Mouse (Mus musculus) spleen, postnatal 10 days (tissue): ENCODE results near the gene Olfr311.
"Not testable (repeated sequence)": the region's sequence is repeated elsewhere in the genome, so short reads cannot be mapped to it uniquely, and the experiment has no call there.

Experiments used
- DNase-seq, 2 experiments: peaks; one replicate each; pipeline ENCODE4 v3.0.0; 2021 to 2022; ENCODE audit warnings: low spot score in 2 of 2

Olfr311 gene

DNA sequence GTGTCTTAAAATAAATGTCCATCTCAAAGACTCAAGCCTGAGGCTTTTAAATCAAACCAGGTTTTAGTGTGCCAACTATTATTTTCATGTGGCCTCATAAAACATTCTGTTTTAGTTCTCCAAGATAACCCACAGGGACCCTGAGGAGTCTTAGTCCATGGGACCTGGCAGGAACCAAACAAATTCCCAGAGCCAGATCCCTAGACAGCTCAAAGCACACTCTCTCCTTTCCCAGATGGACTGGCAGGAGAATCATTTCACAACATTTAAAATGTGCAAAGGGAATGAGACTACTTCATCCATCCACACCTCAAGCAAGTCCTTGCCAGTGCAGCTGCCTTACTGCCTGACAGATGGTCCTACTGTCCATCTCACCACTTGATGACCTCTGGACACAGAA lies at the start of gene Olfr311:
TSS of gene Olfr311 (plus strand) at position 301 of the 400 bp plus-strand sequence.
- DNase-seq: not testable (repeated sequence)

DNA sequence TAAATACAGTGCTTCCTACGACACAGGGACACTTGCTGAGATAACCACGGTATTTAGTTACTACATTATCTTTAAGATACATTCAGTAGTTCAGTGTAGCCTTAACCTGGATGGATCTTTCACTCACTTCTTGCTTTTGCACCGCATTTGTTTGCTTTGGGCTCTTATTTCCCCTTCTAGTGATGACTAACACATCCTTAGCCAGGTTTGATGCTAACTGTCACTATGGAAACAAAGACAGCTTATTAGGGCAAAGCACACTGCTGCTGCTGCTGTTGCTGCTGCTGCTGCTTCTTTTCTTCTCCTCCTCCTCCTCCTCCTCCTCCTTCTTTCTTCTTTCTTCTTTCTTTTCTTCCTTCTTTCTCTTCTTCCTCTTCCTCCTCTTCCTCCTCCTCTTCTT lies 49.5 kb upstream of the Olfr311 start:
- no peak for DNase-seq

DNA sequence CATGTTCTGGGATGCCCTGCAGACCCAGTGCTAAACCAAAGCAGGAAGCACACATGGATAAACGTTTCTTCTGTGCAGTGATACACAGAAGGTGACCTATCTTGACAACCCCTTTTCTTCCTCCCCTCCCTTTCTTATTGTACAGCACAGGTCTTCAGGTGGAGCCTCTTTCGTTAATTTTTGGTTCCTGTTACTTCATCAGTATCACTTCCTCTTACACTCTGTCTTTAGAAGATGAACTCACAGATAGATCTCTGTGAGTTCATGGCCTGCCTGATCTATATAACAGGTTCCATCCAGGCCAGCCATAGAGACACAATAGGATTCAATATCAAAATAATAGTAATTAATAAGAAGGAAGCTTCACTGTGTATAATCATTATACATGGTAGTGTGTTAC lies 49.0 kb upstream of the Olfr311 start:
- no peak for DNase-seq

DNA sequence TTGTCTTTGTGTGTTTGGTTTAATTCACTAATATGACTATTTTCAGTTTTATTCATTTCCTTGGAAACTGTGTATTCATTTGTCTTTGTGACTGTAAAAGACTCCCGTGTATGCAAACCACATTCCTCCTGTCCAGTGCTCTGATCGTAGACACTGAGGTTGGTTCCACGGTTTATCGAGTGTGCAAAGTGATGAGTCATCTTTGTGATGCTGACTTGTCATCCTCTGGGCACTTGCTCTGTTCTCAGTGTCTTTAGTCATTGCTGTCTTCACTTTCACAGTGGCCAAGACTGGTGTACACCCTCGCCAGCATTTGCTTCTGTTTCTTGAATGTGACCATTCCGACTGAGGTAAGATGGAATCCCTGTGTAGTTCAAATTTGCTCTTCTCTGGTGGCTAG lies 48.4 kb upstream of the Olfr311 start:
- DNase-seq: no peak

DNA sequence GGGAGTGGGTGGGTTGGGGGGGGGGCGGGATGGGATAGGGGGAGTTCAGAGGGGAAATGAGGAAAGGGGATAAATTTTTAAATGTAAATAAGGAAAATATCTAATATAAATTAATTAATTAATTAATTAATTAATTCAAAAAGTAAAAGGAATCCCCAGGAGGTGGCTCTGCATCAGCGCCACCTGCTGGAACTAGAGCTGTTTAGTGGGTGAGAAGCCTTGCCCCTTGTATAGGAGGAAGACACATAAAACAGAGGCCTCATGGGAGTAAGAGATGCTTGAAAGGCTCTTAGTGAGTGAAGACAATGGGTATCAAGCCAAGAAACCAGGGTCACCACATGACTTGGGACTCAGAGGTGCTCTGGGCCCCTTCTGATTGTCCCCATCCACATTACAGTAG lies 43.2 kb upstream of the Olfr311 start:
- DNase-seq: peak in 1 of 2 experiments; percentile 41

DNA sequence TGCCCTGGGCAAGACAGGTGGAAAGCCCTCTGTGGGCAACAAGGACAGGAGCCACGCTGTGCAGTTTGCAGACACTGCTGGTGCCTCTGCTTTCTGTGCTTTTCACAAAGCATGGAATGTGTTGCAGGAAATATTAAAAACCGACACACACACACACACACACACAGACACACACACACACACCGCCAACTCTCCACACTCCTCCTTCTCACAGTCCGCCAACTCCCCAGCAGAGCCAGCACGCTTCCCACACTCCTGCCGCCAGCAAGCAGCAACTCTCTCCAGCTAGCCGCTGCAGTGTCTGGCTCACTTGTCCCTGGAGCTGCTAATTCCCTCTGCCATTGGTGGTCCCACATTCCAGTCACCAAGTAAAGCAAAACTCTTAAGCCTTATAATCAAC lies 42.2 kb upstream of the Olfr311 start:
- DNase-seq: no peak

DNA sequence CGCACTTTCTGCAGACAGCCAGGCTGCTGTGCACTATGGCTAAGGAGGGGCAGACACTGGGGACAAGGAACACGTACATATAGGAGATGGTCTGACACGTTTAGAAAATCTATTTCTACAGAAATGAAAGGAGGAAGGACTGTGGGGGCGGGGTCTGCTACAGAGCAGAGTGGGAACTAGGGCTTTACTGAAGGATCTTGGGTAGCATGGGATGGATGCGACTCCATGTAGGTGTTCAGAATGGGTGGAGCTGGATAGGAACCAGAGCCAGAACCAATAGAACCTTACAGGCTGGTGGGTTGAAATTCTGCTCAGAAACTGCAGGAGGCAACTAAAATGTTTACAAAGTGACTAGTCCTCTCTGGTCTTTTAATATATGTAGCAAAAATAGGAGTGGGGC lies 39.3 kb upstream of the Olfr311 start:
- no peak for DNase-seq

DNA sequence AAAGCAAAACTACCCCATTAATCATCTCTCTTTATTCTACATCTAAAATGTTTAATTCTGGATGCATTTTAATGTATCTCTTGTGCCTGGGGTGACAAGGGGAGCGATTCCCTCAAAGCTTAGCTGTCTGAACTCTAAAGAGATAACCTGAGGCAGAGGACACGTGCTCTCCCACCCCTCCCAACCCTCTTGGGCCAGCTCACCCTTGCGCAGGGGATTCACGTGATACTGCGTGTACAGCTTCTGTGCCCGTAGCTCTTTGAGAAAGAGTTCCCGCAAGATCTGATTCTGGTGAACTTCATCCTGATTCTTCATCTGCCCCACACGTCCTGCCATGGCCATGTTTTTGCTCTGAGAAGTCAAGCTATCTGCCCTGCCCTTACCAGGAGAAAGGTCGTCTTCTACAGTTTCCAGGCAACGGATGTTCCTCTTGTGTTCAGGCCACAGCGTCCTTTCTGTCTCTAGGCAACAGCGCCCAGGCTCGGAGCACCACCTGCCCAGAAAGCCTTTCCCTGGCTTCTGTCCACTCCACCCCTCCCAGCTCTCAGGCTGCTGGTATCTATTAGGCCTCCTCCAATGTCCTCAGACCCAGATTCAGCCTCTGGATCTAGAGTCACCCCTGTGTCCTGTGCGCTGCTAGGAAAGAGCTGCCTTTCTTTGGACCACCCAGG lies 37.4 kb upstream of the Olfr311 start, which contains the start of gene Fam183b:
TSS of gene Fam183b (minus strand) at position 403 of the 671 bp plus-strand sequence.
- no peak for DNase-seq

DNA sequence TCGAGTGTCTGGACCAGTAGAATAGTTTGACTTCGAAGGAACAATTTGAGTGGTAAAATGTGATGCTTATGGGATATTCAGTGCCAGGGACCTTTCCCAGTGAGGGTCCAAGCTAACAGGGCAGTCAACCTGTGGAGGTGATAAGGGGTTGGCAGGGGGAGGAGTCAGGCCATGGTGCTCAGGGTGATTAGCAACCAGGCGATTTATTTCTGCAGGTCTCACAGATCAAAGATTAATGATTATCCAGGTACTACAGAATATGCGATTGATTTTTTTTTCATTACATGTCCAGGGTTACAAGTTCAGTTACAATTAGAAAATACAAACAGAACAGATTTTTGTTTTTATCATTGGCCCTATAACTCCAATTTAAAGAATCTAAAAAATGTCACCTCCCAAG lies 35.2 kb upstream of the Olfr311 start:
- DNase-seq: no peak

DNA sequence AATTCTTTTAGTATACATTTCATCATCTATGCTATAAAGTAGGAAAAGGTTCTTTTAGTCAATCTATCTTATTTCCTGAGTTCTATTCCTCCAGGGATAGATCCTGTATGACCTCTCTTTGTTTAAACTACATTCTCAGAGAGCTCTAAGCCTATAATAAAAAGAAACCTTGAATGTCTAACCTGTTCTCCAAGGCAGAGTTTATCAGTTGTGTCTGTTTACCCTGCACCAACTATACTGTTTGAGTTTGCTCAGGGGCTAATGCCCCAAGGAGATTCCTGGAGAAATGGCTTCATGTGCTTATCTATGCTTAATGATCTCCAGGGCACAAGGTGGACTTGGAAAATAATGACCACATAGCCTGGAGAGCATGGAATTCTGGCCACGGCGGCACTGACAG lies 34.7 kb upstream of the Olfr311 start:
- no peak for DNase-seq

DNA sequence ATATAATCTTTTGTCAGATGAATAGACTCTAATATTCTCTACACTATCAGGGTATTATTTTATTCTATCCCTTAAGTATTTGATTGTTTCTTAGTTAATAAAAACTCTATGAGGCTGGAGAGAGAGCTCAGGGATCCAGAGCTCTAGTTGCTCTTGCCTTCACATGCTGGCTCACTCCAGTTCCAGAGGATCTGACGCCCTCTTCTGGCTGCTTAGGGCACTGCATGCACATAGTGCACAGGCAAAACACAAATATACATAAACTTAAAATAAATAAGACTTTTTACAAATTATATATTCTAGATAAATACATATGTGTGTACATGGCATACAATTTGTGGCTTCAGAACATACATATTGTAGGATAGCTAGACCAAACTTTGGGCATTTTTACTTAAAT lies 27.1 kb upstream of the Olfr311 start:
- DNase-seq: peak in 1 of 2 experiments; percentile 36

DNA sequence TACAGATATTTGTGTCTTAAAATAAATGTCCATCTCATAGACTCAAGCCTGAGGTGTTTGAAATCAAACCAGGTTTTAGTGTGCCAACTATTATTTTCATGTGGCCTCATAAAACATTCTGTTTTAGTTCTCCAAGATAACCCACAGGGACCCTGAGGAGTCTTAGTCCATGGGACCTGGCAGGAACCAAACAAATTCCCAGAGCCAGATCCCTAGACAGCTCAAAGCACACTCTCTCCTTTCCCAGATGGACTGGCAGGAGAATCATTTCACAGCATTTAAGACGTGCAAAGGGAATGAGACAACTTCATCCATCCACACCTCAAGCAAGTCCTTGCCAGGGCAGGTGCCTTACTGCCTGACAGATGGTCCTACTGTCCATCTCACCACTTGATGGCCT lies 24.4 kb upstream of the Olfr311 start, which contains the start of gene Olfr313:
TSS of gene Olfr313 (plus strand) at position 301 of the 400 bp plus-strand sequence.
- not testable (repeated sequence) for DNase-seq

DNA sequence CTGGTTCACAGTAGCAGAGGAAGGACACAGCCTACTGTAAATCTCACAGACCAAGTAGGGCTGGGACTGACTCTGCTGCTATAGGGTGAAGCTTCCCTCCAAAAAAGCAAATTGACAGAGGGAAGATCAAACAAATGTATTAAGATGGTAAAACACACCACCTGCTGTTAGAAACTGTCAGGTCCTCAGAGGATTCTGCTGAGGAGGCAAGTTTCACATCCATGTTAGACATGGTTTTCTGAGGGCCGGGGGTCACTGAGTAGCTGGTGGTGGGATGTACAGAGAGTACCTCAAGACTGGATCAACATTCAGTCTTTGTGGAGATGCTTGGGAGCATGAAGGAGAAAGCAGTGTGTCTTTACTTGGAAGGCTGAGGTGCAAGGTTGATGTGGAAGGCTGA lies 23.4 kb upstream of the Olfr311 start:
- DNase-seq: no peak

DNA sequence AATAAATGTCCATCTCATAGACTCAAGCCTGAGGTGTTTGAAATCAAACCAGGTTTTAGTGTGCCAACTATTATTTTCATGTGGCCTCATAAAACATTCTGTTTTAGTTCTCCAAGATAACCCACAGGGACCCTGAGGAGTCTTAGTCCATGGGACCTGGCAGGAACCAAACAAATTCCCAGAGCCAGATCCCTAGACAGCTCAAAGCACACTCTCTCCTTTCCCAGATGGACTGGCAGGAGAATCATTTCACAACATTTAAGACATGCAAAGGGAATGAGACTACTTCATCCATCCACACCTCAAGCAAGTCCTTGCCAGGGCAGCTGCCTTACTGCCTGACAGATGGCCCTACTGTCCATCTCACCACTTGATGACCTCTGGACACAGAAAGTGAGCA lies 10.1 kb upstream of the Olfr311 start, which contains the start of gene Olfr312:
TSS of gene Olfr312 (plus strand) at position 301 of the 400 bp plus-strand sequence.
- DNase-seq: not testable (repeated sequence)

DNA sequence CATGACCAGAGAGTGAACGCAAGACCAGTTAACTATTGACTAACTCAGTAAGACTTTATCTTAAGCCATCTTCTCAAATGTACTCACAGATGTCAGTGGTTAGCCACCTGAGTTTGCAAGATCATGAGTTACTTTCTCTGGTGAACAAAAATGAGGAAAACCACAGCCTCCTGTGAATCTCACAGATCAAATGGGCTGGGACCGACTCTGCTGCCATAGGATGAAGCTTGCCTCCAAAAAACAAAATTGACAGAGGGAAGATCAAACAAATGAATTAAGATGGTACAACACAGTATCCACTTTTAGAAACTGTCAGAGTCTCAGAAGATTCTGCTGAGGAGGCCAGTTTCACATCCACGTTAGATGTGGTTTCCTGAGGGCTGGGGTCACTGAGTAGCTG lies 9.3 kb upstream of the Olfr311 start:
- no peak for DNase-seq

DNA sequence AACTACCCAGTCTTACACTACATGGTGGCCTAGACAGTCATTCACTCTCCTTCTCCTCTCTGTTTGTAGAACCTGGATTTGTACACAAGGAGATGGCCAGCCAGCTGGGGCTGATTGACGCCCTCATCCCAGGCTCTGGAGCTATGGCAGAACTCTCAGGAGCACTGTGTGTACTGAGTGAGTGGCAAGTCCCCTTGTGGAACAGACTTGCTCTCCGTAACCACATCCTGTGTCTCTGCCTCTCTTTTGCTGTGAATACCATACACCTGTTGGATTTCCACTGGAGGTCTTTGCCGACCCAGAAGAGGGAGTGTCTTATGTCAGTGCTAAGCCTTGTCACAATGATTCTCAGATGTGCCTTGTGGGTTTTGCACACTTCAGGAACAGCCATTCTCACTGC lies 6.5 kb upstream of the Olfr311 start:
- DNase-seq: not testable (repeated sequence)

DNA sequence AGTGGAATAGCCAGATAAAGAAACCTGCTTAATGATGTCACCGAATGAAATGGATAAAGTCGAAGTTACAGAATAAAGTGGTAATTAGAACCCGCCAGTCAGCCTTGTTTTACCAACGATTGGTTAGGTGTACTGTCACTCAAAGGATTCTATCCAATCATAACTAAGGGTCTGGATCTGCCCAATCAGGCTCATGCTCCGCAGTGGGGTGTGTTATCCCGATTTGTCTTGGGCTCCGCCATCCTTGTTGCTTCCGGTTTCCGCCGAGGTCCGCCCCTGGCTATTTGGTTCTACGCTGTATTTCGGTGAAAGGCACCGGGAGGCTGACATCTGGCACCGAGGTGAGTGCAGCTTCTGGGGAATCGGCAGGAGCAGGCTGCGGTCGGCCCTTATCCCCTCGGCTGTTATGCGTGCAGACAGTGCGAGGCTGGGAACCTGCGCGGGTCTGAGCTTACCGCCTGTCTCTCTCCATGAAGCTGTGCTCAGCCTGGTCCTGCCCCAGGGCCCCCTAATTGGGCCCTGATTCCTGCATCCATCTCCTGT lies 7.9 kb downstream of the Olfr311 start, which contains the start of gene Gm12258:
TSS of gene Gm12258 (plus strand) at position 240 of the 543 bp plus-strand sequence.
- peak; percentile 77 to 84 for DNase-seq

DNA sequence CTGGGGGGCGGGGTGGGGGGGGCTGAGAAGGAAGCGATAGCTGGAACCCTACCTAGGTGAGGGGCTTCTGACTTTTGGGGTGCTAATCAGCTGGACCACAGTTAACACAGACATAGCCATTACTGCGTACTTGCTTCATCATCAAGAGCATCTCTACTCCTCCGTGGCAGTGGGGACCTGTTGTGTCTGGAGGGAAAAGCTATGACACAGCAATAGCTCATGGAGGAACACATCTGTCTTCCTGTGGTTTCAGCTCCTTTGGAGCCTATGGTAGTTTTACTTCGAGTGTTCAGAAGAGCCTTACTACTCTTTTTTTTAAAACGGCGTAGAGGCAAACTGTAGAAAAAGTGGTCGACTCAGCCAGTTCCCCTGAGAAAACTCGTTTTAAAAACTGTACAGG lies 8.6 kb downstream of the Olfr311 start:
- DNase-seq: no peak

DNA sequence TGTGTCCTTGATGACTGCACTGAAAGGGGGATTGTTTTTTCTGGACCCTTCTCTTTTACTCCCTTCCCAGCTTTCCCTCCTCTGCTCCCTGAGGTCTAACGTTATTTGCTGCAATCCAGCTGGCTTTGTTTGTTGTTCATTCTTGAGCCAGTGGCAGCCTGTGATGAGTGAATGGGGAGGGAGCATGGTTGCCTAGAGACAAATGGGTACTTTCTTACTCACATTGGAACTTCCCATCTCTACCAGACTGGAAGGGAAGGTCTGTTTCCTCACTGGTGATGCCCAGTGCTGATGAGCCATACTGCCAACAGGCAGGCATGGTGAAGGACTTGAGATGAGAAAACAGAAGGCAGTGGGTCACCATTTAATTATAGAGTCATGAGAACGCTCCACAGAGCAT lies 10.7 kb downstream of the Olfr311 start:
- DNase-seq: no peak

DNA sequence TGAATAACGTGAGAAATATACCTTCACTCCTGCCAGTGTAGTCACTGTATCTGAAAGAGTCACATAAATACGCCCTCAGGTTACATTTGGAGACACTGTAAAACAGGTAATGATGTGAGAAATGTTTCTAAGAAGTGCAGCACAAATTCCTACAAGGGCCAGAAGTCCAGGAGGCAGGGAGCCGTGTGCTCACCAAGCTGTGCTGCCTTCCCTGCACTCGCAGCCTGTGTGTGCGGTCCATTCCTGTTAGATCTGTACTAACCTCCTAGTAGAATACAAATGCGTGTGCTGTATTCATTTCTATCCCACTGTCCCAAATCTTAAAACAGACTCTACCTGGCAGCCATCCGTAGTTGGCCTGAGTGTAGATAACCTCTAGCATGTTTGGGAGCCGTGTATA lies 21.7 kb downstream of the Olfr311 start:
- DNase-seq: no peak

DNA sequence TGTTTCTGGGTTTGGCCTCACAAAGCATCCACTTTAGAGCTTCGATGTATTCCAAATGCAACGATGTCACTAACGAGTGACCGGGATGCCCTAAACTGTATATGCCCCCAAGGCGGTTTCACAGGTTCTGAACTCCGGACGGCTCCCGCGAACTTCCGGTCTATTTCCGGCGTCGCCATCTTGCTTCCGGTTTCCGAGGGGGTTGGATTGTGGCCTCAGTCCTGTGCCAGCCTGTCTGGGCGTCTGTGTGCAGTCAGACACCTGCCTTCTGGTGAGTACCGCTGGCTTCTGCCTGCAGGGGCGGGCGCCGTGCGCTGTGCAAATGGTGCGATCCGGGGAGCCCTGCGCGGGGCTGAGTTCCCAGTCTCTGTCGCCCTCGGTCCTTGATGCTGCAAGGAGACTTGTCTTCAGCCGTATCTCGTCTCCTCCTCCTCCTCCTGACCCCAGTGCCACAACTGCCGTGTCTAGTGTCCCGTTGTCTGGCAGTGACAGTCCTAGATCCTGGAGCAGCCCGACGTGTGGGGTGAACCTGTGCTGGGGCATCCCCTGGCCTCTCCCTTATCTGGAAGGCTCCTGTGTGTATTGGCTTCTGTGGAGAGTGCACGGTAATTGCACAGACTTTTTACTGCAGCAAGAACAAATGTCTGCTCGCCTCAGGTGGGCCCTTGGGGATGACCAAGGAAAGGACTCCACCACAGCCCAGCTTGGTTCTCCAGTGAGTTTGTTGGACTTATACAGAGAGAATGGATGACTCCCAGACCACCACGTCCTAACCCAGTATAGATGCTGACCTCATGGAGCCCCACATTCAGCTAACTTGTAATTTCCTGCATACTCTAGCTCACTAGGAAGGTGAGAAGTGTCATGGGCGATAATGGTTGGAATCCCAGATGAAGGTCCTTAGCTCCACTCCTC lies 28.2 kb downstream of the Olfr311 start, which contains the start of gene 2810021J22Rik:
TSS of gene 2810021J22Rik (plus strand) at position 178 of the 915 bp plus-strand sequence.
- peak; percentile 74 to 86 for DNase-seq

DNA sequence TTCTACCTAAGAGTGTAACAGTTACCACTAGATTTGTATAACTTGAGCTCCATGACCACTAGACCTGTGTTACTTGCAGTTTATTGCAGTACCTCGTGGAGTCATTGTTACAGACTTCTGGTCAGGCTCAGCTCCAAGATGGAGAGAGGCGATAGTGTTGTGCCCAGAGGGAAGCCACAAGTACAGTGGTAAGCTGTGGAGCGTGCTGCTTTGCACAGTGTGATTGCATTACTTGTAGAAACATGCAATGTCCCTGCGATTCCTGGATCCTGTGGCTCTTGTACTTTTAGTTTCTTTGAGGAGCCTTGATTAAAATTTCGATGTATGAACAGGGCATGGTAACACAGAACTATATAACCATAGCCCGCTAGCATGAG lies 28.9 kb downstream of the Olfr311 start:
- DNase-seq: no peak
